Mouse (Mus musculus) thymus, adult 18-20 months (tissue): ENCODE data around the gene Ocm.

Experiments used
- DNase-seq, 2 experiments: peaks; one replicate each; pipeline ENCODE4 v3.0.0; 2022; ENCODE audit warnings: mixed read lengths in 2 of 2

Gene Ocm

GRCm38 (mm10) chr5:143999409-143999808, 27.1 kb downstream of the Ocm start:
- no peak for DNase-seq

GRCm38 (mm10) chr5:143994632-143995365, 31.7 kb downstream of the Ocm start:
- DNase-seq, result no peak

- no peak for DNase-seq
These were observed 32.6 kb downstream of the Ocm start for GRCm38 (mm10) chr5:143993849-143994248.

- no peak for DNase-seq
These were observed 33.2 kb downstream of the Ocm start for GRCm38 (mm10) chr5:143993260-143993659.

- DNase-seq, result no peak
These were observed 33.8 kb downstream of the Ocm start for GRCm38 (mm10) chr5:143992661-143993060.

GRCm38 (mm10) chr5:143990086-143990485, 36.4 kb downstream of the Ocm start:
- DNase-seq, result no peak

- no peak for DNase-seq
These were observed 37.4 kb downstream of the Ocm start for GRCm38 (mm10) chr5:143989046-143989445.

GRCm38 (mm10) chr5:143987596-143987995, 38.9 kb downstream of the Ocm start:
- no peak for DNase-seq

GRCm38 (mm10) chr5:143985381-143985780, 41.1 kb downstream of the Ocm start:
- DNase-seq, result no peak

- no peak for DNase-seq
These were observed 44.1 kb downstream of the Ocm start for GRCm38 (mm10) chr5:143982361-143982760.

- no peak for DNase-seq
These were observed 45.6 kb downstream of the Ocm start for GRCm38 (mm10) chr5:143980858-143981257.

- no peak for DNase-seq
These were observed 49.6 kb downstream of the Ocm start for GRCm38 (mm10) chr5:143976726-143977431.

- no peak for DNase-seq
These were observed 50.2 kb downstream of the Ocm start for GRCm38 (mm10) chr5:143976232-143976631.

- no peak for DNase-seq
These were observed 50.9 kb downstream of the Ocm start for GRCm38 (mm10) chr5:143975631-143975933.

GRCm38 (mm10) chr5:143974931-143975630, 51.4 kb downstream of the Ocm start:
- DNase-seq, result no peak

GRCm38 (mm10) chr5:143972628-143973027, 53.8 kb downstream of the Ocm start:
- DNase-seq, result no peak
